Mouse (Mus musculus): ENCODE data around the gene Vnn3. TPM values are rescaled to one million over a fixed set of nuclear protein-coding genes. Genes with fewer than 3 reads are reported as not detected.

Gene Vnn3
- 0.57 and 0.59 TPM in 2 replicates for polyA plus RNA-seq (2012; rRNA removed)

DNA sequence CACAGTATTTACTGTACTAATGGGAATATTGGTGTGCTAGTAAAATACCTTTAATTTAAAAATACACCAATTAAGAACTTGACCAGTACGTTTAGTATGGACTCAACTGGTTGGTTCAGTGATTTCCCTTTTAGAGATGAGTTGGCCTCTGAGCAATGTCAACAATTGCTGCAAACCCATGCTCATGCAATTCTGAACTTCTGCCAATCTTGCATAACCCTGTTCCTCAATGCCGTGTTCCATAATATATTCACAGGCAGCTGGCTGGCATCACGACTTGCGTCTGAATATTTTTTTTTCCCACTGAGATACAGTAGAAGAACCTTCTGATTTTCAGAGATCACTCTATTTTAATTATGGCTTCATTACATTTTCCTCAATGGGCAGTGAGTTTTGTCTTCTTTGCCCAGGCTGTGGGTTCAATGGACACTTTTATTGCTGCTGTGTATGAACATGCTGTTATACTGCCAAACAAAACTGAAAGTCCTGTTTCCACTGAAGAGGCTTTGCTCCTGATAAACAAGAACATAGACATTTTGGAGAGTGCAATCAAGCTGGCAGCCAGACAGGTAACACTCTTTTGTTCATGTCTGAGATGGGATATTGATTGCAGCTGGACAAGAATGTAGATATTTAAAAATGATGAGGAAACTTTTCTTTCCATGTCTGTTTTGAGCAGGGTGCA lies at the start of gene Vnn3:
Vnn3 (plus strand) TSS at position 235 of the 685 bp plus-strand sequence.
- no peak for DNase-seq

DNA sequence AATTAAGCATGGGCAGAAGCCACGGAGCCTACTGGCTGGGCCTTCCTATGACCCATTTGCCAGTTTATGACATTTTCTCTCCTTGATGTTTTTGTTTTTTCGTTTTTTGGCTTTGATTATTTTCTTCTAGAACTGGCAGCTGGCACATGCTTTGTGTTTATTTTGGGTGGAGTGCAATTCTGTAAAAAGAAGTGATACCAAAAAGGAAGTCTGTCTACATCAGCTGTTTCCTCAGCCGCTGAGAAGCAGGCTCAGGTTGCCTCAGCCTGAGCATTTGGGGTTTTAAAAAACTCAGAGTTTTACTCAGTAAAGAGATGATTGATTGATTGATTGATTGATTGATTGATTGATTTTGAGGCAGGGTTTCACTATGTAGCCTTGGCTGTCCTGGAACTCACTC lies 48.4 kb upstream of the Vnn3 start:
- Histone ChIP-seq H3K4me1 (ENCODE audit: control insufficient read depth, insufficient read depth, low read length) (no peaks in the 10 kb centered on the region; the same call in 1 of the 2 replicates), H3K27me3 (replicated peaks; ENCODE audit: control insufficient read depth, insufficient read depth, low read length) (no peaks in the 10 kb centered on the region), H3K36me3 (ENCODE audit: control insufficient read depth, insufficient read depth, low read length) (peaks cover 8% of the 10 kb centered on the region), H3K27ac (ENCODE audit: insufficient read depth, low read depth, low read length) (no peak overlapping the region), H3K4me3 (ENCODE audit: insufficient read depth, low read depth, low read length) (no peak overlapping the region)
- no peak for TF ChIP-seq CTCF (conservative IDR thresholded peaks at IDR 0.05; ENCODE audit: insufficient read depth, insufficient read length, low read depth, low read length)
- TF ChIP-seq POLR2A (IDR thresholded peaks at IDR 0.05; ENCODE audit: low read depth, low read length): no peak
- whole genome bisulfite sequencing: 49% methylated on average over 3 of the region's 3 CpGs
- DNase-seq: no peak

More for the DNA sequence above, at the start of gene Vnn3:
- no peak within 1 kb of the TSS for H3K27ac ChIP-seq (ENCODE audit: insufficient read depth, low read depth, low read length)
- no peaks in the 10 kb centered on the region for H3K27me3 ChIP-seq (replicated peaks; ENCODE audit: control insufficient read depth, insufficient read depth, low read length)
- H3K36me3 ChIP-seq (ENCODE audit: control insufficient read depth, insufficient read depth, low read length): no peaks in the 10 kb centered on the region
- no peaks in the 10 kb centered on the region for H3K4me1 ChIP-seq (ENCODE audit: control insufficient read depth, insufficient read depth, low read length)
- TF ChIP-seq POLR2A (IDR thresholded peaks at IDR 0.05; ENCODE audit: low read depth, low read length) (no peak), CTCF (conservative IDR thresholded peaks at IDR 0.05; ENCODE audit: insufficient read depth, insufficient read length, low read depth, low read length) (no peak)
- H3K4me3 ChIP-seq (ENCODE audit: insufficient read depth, low read depth, low read length): no peak within 1 kb of the TSS
- 43% methylated on average over 4 of the region's 4 CpGs for WGBS

DNA sequence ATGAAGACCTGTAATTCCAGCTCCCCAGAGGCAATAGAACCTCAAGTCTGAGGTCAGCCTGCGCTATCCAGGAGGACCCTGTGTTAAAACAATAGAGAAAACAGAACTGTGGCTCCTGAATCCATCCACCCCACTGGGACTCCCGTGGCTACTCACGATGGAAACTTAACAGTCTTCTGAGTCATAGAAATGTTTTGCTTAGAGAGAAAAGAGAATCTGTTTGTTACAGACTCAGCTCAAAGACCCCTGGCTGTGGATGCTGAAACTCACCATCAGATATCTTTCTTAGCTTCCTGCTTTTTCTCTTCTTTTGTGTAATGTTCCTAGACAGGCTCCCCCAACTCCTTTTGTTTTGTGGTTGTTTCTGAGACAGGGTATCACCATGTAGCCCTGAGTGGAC lies 46.6 kb upstream of the Vnn3 start:
- no peak for DNase-seq
- Histone ChIP-seq H3K4me3 (ENCODE audit: insufficient read depth, low read depth, low read length) (no peak overlapping the region), H3K36me3 (ENCODE audit: control insufficient read depth, insufficient read depth, low read length) (peaks cover 8% of the 10 kb centered on the region), H3K27ac (ENCODE audit: insufficient read depth, low read depth, low read length) (no peak overlapping the region), H3K27me3 (replicated peaks; ENCODE audit: control insufficient read depth, insufficient read depth, low read length) (no peaks in the 10 kb centered on the region), H3K4me1 (ENCODE audit: control insufficient read depth, insufficient read depth, low read length) (no peaks in the 10 kb centered on the region)
- no peak for TF ChIP-seq CTCF (conservative IDR thresholded peaks at IDR 0.05; ENCODE audit: insufficient read depth, insufficient read length, low read depth, low read length)
- TF ChIP-seq POLR2A (IDR thresholded peaks at IDR 0.05; ENCODE audit: low read depth, low read length): no peak
- WGBS: 83% methylated on average over 3 of the region's 3 CpGs

GRCm38 (mm10) chr10:23806201-23806600 lies 45.1 kb upstream of the Vnn3 start:
- Histone ChIP-seq H3K4me3 (ENCODE audit: insufficient read depth, low read depth, low read length) (no peak overlapping the region), H3K27ac (ENCODE audit: insufficient read depth, low read depth, low read length) (no peak overlapping the region), H3K4me1 (ENCODE audit: control insufficient read depth, insufficient read depth, low read length) (no peaks in the 10 kb centered on the region), H3K36me3 (ENCODE audit: control insufficient read depth, insufficient read depth, low read length) (peaks cover 8% of the 10 kb centered on the region), H3K27me3 (replicated peaks; ENCODE audit: control insufficient read depth, insufficient read depth, low read length) (no peaks in the 10 kb centered on the region)
- no peak for TF ChIP-seq CTCF (conservative IDR thresholded peaks at IDR 0.05; ENCODE audit: insufficient read depth, insufficient read length, low read depth, low read length)
- no peak for TF ChIP-seq POLR2A (IDR thresholded peaks at IDR 0.05; ENCODE audit: low read depth, low read length)
- DNase-seq: no peak
- 54% methylated on average over 4 of the region's 4 CpGs for WGBS

GRCm38 (mm10) chr10:23811635-23812437 lies 39.4 kb upstream of the Vnn3 start:
- no peaks in the 10 kb centered on the region; the same call in 1 of the 2 replicates for H3K36me3 ChIP-seq (ENCODE audit: control insufficient read depth, insufficient read depth, low read length)
- TF ChIP-seq CTCF (conservative IDR thresholded peaks at IDR 0.05; ENCODE audit: insufficient read depth, insufficient read length, low read depth, low read length): peak; percentile 42
- TF ChIP-seq POLR2A (IDR thresholded peaks at IDR 0.05; ENCODE audit: low read depth, low read length): no peak
- H3K27ac ChIP-seq (ENCODE audit: insufficient read depth, low read depth, low read length): no peak overlapping the region
- peak; percentile 66 for DNase-seq
- no peaks in the 10 kb centered on the region for H3K4me1 ChIP-seq (ENCODE audit: control insufficient read depth, insufficient read depth, low read length)
- no peak overlapping the region for H3K4me3 ChIP-seq (ENCODE audit: insufficient read depth, low read depth, low read length)
- H3K27me3 ChIP-seq (replicated peaks; ENCODE audit: control insufficient read depth, insufficient read depth, low read length): no peaks in the 10 kb centered on the region
- WGBS: 40% methylated on average over 10 of the region's 12 CpGs

DNA sequence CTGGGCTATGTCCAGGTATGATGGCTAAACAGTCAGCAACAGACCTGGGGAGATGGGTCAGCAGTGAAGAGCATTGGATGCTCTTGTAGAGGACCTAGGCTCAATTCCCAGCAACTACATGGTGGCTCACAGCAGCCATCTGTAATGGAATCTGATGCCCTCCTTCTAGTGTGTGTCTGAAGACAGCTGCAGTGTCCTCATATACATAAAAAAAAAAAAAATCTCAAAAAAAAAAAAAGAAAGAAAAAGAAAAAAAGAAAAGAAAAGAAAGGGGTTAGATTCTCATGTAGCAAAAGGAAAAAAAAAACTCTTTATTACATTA lies 38.9 kb upstream of the Vnn3 start:
- H3K36me3 ChIP-seq (ENCODE audit: control insufficient read depth, insufficient read depth, low read length): no peaks in the 10 kb centered on the region
- H3K27me3 ChIP-seq (replicated peaks; ENCODE audit: control insufficient read depth, insufficient read depth, low read length): no peaks in the 10 kb centered on the region
- DNase-seq: no peak
- no peak overlapping the region for H3K27ac ChIP-seq (ENCODE audit: insufficient read depth, low read depth, low read length)
- TF ChIP-seq POLR2A (IDR thresholded peaks at IDR 0.05; ENCODE audit: low read depth, low read length) (no peak), CTCF (conservative IDR thresholded peaks at IDR 0.05; ENCODE audit: insufficient read depth, insufficient read length, low read depth, low read length) (no peak)
- H3K4me3 ChIP-seq (ENCODE audit: insufficient read depth, low read depth, low read length): no peak overlapping the region
- no peaks in the 10 kb centered on the region for H3K4me1 ChIP-seq (ENCODE audit: control insufficient read depth, insufficient read depth, low read length)
